Mouse (Mus musculus) stomach, postnatal 0 days (tissue): ENCODE measurements at regions not wholly inside any gene's neighbourhood (a gene's known extent, or its start where the extent isn't known, plus 50 kb on each side); places are given as distances from the start of the nearest gene placed in this dataset.

Experiments used
- CTCF ChIP-seq: IDR thresholded peaks from 2 replicates; pipeline ENCODE4 v1.5.1; 2016; ENCODE audit warnings: antibody characterized with exemption, low read depth, mild to moderate bottlenecking, moderate library complexity
- EP300 ChIP-seq: optimal IDR thresholded peaks from 2 replicates; pipeline ENCODE3; 2016; ENCODE audit warnings: antibody characterized with exemption

GRCm38 (mm10) chr14:105391430-105391829, 133.1 kb downstream of the Ndfip2 start:
- no peak for TF ChIP-seq EP300
- TF ChIP-seq CTCF, result no peak
